Mouse (Mus musculus) layer of hippocampus, adult 18-20 months (tissue): ENCODE data around the gene Tmc3. TPM values are rescaled to one million over a fixed set of nuclear protein-coding genes. Genes with fewer than 3 reads are reported as not detected.

Experiments used
- DNase-seq, 2 experiments: peaks; one replicate each; pipeline ENCODE4 v3.0.0; 2022; ENCODE audit warnings: low spot score in 2 of 2
- long read RNA-seq: library from polyadenylated mRNA; stranded (forward); transcript quantifications from one replicate; pipeline ENCODE4 v2.0.0, GENCODE M21; 2021
- total RNA-seq, 2 experiments: library from RNA; stranded (reverse); gene quantifications; 2 replicates each; pipeline ENCODE4 v1.2.3; 2021

The Tmc3 gene
- under 1 TPM; 0.25 to 0.35 TPM for total RNA-seq
- long read RNA-seq = 0 reads

DNA sequence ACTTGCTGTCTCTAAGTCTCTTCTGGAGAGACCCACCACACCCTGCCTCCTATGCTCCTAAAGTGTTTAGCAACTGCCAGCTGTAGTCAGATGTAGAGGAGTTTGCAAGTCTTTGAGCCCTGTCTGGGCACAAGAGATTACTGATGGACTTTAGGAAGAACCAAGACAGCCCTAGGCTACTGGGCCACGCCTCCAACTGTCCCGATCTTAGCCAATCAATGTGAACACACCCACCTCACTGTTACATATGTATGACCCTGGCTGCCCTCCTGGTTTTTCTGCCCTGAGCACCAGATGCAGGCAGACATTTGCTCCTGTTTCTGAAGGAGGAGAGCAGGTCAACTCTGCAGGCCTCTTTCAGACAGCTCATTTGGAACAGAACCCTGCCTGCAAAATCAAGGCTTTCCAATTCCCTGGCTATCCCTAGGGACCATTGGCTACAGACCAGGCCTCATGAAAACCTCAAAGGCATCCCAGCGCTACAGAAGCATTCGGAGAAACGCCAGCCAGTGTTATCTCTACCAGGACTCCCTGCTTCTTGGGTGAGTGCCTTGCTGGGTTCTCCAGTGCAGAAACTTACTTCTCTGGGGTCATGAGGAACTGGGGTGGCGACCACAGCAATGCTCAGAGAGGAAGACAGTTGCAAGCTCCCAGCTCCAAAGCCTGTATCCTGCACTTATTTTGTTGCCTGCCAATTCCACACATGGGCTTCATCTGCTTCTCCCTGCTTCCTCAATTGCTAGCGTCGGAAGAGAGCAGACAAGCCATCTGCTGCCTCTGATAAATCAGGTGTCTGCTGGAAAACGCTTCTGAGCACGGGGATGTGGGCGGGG, at the start of gene Tmc3:
Gene Tmc3 (plus strand): TSS at position 289 of the 833 bp plus-strand sequence.
- peak; percentile 68 to 82 for DNase-seq

- no peak for DNase-seq
Observed at GRCm38 (mm10) chr7:83541536-83542169, 43.1 kb upstream of the Tmc3 start.

DNA sequence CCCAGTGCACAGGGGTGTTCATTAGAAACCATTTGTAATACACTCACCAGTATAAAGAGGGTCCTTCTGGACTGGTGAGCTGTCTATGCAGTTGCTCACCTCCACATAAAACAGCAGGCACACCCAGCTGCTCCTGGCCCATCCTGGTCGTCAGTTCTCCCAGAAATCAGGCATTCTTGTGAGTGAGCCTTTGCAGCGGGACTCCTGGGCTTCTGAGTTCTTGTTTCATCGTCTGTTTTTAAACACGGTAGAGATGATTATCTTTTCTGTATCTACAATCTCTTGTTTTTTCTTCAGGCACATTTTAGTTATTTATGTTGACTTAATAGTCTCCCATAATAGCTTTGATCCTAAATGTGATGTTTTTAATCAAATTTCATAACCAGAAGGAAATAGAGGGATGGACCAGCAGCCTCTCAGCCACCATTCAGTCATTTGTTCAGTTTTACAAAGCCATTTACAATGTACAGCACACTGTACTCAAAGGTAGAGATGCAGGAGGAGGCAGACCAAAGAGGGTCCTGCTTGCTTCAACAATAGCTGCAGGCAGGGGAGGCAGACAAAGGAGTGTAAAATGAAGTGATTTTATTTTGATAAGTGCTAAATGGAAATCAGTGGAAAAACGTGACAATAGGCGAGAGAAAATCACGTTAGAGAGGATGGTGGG, 35.9 kb upstream of the Tmc3 start:
- no peak for DNase-seq

DNA sequence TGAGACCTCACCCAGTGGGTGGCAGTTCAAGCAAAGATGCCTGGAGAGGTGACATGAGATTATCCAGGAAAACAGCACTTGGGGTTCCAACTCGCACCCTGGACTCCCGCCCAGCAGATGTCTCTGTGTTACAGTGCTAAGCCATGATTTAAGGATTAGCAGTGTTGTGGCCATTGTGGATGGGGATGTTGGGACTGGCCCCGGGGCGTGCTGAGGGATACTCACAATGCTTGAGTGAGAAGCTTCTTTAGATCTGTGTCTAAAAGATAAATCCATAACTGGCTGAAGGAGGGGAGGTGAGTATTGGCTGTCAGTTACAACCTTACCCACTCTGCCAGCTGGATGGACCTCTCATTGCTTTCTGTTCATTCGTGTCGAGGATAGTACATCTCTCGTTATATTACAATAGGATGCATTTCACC, 35.4 kb upstream of the Tmc3 start:
- no peak for DNase-seq

- DNase-seq = peak in 1 of 2 experiments; percentile 81
Observed at GRCm38 (mm10) chr7:83549951-83550407, 34.7 kb upstream of the Tmc3 start.

GRCm38 (mm10) chr7:83554477-83554876, 30.2 kb upstream of the Tmc3 start:
- no peak for DNase-seq

- DNase-seq = no peak
Observed at GRCm38 (mm10) chr7:83556488-83556887, 28.2 kb upstream of the Tmc3 start.

DNA sequence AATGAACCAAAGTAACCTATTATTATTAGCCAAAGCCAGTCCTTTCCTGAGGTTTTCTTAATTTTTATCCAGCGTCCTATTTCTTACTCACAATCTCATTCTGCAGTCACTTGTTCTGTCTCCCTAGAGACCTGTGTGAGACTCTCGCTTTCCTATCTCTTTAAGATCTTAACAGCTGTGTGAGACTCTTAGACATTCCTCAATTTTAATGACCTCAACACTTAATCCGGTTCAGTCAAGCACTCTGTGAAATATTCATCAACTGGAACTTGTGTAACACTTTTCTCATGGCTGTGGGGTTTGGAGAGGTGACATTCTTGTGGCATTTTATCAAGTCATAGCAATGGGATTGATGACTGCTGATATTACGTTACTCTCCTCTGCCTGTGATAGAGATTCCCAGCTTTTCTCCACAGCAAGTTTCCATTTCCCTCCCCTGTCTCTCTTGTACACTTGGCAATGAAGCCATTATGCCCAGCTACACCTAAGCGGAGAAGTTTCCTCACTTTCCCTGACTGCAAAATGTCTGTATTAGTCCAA, 25.9 kb upstream of the Tmc3 start:
- DNase-seq = no peak

DNA sequence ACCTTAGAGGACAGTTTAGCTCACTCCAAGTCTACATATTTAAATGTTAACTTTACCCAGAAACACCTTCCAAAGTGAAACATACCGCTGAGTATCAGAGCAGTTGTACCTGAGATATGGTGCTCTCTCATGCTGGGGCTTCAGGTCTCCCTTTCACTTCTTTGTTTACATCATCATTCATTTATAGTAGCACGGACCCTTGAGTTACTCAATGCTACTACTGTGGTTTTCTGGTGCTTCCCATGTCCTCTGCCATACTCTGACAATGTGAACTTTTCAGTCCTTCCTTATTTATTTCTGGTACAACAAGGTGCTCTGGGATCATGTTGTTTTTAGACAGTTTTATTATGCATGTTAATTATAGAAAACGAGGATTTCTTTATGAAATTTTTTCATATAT, 25.2 kb upstream of the Tmc3 start:
- no peak for DNase-seq

GRCm38 (mm10) chr7:83561849-83562248, 22.9 kb upstream of the Tmc3 start:
- DNase-seq = no peak

- no peak for DNase-seq
Observed at GRCm38 (mm10) chr7:83564635-83565291, 20.0 kb upstream of the Tmc3 start.

GRCm38 (mm10) chr7:83565976-83566375, 18.8 kb upstream of the Tmc3 start:
- no peak for DNase-seq

DNA sequence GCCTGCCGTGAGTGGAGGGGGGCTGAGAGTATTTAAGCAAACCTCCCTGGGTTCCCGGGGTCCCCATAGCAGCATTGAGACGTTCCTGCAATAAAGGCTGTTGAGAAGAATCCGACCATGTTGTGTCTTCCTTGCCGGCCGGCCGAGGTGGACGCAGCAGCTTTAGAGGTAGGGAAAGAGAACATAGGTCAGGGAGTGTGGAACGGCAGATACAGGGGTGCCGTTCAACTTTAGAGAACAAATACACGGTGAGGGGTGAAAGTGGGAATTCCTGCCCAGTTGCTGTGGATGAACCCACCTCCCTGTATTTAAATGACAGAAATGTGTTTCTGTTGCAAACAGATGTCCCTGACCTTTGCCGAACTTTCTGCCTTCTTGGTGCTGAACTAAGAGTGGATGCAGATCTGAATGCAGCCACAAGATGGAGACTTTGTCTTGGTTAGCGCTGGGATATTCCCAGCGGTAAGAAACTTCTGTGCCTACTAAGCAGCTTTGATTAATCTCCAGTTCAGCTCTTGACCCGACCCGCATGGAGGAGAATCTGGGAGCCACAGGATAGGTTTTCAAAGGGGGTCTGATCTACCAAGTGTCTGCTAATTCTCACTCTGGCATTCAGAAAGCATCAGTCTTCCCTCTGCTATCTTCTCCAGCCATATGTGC, 16.8 kb upstream of the Tmc3 start:
- peak; percentile 25 to 69 for DNase-seq

- no peak for DNase-seq
Observed at GRCm38 (mm10) chr7:83568815-83569214, 15.9 kb upstream of the Tmc3 start.

GRCm38 (mm10) chr7:83569436-83569835, 15.3 kb upstream of the Tmc3 start:
- no peak for DNase-seq

GRCm38 (mm10) chr7:83571077-83571476, 13.7 kb upstream of the Tmc3 start:
- no peak for DNase-seq

DNA sequence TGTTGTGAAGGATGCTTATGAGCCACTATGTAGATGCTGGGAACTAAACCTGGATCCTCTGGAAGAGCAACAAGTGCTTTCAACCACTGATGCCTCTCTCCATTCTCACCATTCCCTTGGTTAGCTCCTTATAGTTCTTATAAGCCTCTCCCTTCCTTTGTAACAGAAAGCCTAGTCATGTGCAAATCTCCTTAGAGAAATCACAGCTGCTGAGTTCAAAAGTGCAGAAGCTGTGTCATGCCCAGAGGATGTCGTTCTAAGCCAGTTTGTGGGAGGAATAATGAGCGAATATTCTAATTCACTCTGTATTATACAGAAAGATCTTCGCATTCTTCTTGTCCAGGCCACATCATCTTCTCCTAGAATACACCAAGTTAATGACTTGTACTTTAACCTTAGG, 12.8 kb upstream of the Tmc3 start:
- DNase-seq = no peak

- no peak for DNase-seq
Observed at GRCm38 (mm10) chr7:83572451-83572850, 12.3 kb upstream of the Tmc3 start.

DNA sequence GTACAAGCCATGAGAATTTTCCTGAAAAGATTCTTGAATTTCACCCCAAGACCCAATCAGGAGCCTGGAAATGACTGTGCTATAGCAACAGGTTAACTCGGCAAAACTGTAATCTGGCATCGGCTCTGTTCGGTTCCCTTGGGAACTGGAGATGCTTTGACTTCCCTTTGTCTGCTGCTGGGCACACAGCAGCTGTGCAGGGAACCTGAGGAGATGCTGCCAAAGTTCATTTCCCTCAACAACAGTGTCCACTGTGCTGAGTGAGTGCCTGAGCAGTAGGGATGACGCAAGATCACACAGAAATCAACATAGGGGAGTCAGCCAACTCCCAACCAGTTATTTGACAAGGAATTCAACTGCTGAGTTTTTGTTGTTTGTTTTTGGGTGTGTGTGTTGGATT, 3.8 kb upstream of the Tmc3 start:
- peak in 1 of 2 experiments; percentile 16 for DNase-seq

- DNase-seq = no peak
Observed at GRCm38 (mm10) chr7:83594056-83594455, 9.3 kb downstream of the Tmc3 start.

- DNase-seq = no peak
Observed at GRCm38 (mm10) chr7:83597063-83597462, 12.3 kb downstream of the Tmc3 start.
